Mouse (Mus musculus) right cerebral cortex, postnatal 4 days (tissue): ENCODE results near the gene Arrdc3.
A peak's percentile ranks its signal among the peaks of the same experiment; 100 is the strongest.

Source experiments
- DNase-seq: peaks from one replicate; pipeline ENCODE4 v3.0.0-alpha.2; 2022

The Arrdc3 gene

DNA sequence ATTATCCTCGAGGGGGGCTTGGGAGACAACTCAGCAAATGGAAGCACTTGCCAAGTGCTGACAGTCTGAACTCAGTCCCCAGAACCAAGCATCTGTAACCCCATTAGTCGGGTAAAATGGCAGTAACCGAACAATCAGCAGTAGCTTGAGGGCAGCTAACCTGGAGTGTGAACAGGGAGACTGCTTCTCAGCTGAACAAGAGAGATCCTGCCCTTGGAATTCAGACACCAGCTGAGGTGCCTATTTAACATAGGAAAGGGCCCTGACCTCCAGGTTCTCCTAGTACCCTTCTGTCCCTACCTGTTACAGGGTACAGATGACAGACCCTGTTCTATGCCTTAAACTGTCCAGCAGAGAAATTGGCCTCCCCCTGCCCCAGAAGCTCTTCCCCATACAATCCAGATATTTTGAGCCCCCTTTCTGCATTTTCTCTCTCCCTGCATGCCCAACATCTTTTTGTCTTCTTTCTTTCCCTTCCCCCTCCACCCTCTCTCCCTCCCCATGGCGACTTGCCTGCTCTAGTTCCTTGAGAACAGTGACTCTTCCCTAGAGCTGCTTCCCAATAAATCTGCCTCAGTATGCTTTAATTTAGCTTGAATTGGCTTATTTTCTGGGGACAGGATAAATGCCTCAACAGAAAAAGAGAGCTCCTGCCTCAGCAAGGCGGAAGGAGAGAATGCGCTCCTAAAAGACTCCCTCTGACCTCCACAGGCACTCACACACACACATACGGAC, 38.6 kb downstream of the Arrdc3 start:
- DNase-seq = no peak

DNA sequence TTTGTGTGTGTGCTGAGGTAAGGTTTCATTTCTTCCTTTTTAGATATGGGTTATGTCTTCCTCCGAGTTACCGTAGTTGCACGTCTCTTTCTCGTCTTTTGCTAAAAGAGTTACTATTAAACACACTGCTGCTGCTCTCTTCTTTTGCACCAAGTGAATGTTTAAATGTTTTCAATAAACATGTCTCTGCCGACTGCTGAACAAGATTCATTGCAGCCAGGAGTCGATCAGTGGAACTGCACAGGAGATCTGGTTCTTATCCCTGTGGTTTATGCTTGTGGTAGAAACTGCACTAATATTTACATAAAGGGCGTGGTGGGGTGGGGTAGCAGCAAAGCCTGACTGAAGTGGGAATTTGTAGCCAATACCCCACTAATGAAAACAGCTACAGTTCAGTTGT, 45.0 kb downstream of the Arrdc3 start:
- no peak for DNase-seq

DNA sequence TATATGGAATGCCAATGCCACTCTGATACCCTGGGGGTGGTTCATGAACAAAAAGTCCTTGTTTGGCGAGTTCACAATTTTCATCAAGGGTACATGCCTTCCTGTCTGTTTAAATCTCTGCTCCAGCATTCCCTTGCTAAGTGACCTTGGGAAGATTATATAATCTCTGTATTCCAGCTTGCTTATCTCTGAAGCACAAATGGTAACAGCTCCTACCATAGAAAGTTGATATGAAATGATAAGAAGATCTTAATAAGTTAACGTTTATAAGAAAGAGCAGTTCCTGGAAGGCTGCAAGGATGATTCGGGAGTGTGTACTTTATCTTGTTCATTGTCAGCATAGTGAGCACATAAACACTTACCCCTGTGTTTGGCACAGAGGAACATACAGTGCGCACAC, 46.8 kb downstream of the Arrdc3 start:
- no peak for DNase-seq

DNA sequence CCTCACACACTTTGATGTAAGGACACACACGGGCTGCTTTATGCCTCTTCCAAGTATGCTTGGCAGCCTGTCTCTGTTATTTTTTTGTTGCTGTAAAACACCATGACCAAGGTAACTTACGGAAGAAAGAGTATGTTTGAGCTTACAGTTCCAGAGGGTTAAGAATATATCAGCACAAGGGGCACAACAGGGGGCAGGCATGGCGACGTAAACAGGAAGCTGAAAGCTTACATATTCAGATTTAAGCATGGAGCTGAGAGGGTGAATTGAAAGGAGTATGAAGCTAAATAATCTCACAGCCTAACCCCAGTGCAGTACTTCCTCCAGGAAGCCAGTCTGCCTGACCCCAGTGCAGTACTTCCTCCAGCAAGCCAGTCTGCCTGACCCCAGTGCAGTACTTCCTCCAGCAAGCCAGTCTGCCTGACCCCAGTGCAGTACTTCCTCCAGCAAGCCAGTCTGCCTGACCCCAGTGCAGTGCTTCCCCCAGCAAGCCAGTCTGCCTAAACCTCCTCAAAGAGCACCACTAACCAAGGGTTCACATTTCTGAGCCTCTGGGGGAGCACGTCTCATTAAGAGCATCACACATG, 49.7 kb downstream of the Arrdc3 start:
- DNase-seq = no peak

DNA sequence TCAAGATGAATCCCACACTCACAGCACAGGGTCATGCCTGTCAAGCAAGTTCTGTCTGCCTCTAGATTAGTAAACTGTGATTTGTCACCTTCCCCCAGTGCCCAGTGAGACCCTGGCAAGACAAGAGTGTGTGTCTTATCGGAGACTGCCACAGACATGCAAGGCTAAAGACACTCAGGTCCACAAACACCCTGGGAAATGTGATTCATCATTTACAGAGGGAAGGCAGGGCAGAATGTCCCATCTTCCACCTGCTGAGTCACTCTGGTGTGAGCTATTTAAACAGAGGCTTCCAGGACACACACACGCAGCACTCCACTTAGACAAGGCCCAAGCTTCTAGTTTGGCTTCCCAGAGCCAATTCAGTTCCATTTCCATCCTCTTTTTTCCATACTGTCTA, 53.2 kb downstream of the Arrdc3 start:
- DNase-seq = no peak

DNA sequence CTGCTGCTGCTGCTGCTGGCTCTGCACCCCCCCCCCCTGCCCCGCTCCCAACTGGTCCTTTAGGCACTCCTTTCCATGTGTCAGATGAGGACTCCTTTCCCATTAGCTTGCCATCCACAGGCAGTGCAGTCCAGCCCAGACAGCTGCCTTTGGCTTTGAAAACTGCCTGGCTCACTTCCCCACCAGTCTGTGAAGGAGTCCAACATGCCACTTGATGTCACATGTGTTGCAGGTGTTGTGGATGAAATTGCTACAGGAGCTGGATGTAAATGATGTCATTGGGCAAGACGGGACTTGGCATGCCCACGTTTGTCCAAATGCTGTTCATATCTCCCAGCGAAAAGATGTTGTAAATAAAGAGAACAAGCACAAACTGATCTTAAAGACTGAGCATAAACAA, 56.0 kb downstream of the Arrdc3 start:
- DNase-seq = peak; percentile 5

DNA sequence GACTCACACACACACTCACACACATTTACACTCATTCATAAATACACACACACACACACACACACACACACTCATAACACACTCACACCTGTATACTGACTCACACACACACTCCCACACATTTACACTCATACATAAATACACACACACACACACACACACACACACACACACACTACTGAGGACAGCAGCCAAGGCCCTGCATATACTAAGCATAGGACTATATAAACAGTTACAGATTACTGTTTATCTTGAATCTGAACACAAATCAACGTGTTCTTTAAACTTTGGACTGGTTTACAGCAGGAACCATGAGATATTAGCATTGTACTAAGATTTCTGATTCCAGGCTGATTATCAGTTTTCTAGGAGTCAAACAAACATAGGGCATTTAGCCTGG, 56.7 kb downstream of the Arrdc3 start:
- DNase-seq = no peak

DNA sequence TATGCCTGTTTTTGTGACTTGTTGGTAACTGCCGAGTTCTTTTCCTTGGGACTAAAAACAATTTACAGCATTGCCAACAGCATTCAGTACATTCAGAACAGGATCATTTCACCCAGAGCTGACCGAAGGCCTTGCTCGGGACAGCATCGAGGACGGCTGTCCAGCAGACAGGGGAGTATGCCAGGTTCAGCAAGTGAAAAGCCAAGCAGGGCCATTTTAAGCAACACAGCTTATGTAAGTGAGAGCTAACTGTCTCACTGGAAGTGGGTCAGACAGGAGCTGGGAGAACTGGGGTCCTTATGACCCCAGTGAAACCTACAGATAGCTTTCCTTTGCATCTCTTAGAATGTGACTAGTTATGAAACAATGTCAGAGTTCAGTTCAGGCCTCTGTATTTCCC, 57.2 kb downstream of the Arrdc3 start:
- no peak for DNase-seq

DNA sequence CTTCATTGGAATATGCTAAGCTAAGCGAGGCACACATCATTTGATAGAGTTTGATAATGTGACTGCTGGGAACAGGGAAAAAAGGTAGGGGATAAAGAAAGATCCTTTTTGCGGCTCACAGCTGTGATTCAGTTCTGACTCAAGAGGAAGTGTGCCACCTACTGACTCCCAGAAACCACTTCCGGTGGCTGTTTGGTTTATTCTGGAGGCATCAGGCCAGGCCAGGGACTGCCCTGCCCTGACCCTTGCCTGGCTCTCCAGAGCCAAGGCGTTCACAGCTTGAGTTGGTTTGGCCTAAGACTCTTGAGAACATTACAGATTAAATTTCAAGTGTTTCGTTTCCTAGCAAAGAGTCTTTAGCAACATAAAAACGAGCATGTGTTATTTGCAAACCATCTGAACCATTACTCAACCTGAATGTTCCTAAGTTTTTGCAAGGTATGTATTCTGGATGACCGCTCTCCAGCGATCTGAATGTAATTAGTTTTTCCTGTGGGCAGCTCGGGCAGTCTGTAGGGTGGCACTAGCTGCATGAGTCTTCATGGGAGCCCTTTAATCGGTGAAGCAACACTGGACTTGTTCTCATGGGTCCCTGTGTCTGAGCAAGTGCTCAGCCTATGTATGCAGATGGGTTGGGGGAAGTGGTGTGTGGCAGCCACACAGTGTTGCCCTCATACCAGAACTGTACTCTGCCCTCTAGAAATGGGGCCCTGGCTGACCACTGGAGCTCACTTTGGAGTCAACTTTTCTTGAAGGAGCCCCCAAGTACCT, 57.9 kb downstream of the Arrdc3 start:
- DNase-seq = no peak

DNA sequence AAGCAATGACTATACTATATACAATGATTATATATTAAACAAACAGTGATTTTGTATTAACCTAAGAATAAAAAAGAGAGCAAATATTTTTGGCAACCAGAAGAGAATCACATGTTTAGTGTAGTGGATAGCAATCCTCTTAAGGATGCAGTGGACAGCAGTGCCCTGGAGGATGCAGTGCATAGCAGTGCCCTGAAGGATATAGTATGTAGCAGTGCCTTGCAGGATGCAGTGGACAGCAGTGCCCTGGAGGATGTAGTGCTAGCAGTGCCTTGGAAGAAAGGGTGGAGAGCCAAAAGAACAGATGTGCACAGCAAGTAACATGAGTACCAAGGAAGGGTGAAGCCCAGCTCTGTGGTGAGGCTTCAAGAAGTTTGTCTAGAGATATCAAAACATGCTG, 61.3 kb downstream of the Arrdc3 start:
- no peak for DNase-seq
